Mouse (Mus musculus) heart, embryonic 13.5 days (tissue): Measurements from ENCODE around the gene Rfx4. TPM values are rescaled to one million over a fixed set of nuclear protein-coding genes. Genes with fewer than 3 reads are reported as not detected.

ENCODE experiments used
- ATAC-seq: fragments of 200-750 bp; cut with Nextera tagmentation; 2 replicates; pipeline ENCODE4 v1.8.0; 2017; ENCODE audit warnings: moderate TSS enrichment; ENCODE audit not compliant: insufficient number of reproducible peaks, low FRiP score, low TSS enrichment; ENCODE audit errors: extremely low read depth
- H3K27ac ChIP-seq: fragments of 300-500 bp; sonication (generic); replicated peaks from 2 replicates; pipeline ENCODE4 v1.5.1; 2015; ENCODE audit warnings: moderate library complexity, mild to moderate bottlenecking, inconsistent platforms
- H3K27me3 ChIP-seq: fragments of 300-500 bp; sonication (generic); replicated peaks from 2 replicates; pipeline ENCODE4 v1.6.1; 2015; ENCODE audit warnings: mild to moderate bottlenecking, inconsistent platforms
- H3K36me3 ChIP-seq: fragments of 300-500 bp; sonication (generic); 2 replicates; pipeline ENCODE4 v1.6.1; 2015; ENCODE audit warnings: mild to moderate bottlenecking, inconsistent platforms
- H3K4me1 ChIP-seq: fragments of 300-500 bp; sonication (generic); 2 replicates; pipeline ENCODE4 v1.6.1; 2015; ENCODE audit warnings: inconsistent platforms
- H3K4me2 ChIP-seq: fragments of 300-500 bp; sonication (generic); 2 replicates; pipeline ENCODE4 v1.6.1; 2015; ENCODE audit warnings: inconsistent platforms, mild to moderate bottlenecking, moderate library complexity
- H3K4me3 ChIP-seq: fragments of 300-500 bp; sonication (generic); 2 replicates; pipeline ENCODE4 v1.5.1; 2015; ENCODE audit warnings: moderate library complexity, mild to moderate bottlenecking, inconsistent platforms
- H3K9ac ChIP-seq: fragments of 300-500 bp; sonication (generic); 2 replicates; pipeline ENCODE4 v1.6.1; 2015; ENCODE audit warnings: inconsistent platforms, mild to moderate bottlenecking, moderate library complexity
- H3K9me3 ChIP-seq: fragments of 300-500 bp; sonication (generic); 2 replicates; pipeline ENCODE4 v1.6.1; 2016; ENCODE audit warnings: inconsistent platforms
- WGBS: fragments of 180-500 bp; shearing (Covaris S2); methylation state at CpG from one replicate; pipeline ENCODE4 v1.1.7; 2015; ENCODE audit warnings: mixed read lengths; 5-methylcytosine and 5-hydroxymethylcytosine counted together
- polyA plus RNA-seq: library from polyadenylated mRNA; unstranded; fragments of >200 nt; fragmentation: Nextera tagmentation; extraction: Ambion mirVana; gene quantifications from 2 replicates; pipeline ENCODE4 v1.2.1, GENCODE M21; 2015

Gene Rfx4
- polyA plus RNA-seq, 1 experiment from 2014 or later: not detected

GRCm38 (mm10) chr10:84879823-84880571 lies 124.1 kb downstream of the Rfx4 start:
- Histone ChIP-seq H3K27me3 (peaks cover 11% of the 10 kb centered on the region), H3K4me2 (no peak overlapping the region), H3K27ac (no peak overlapping the region), H3K9me3 (no peaks in the 10 kb centered on the region), H3K4me3 (no peak overlapping the region), H3K36me3 (no peaks in the 10 kb centered on the region), H3K4me1 (no peaks in the 10 kb centered on the region), H3K9ac (no peak overlapping the region)
- ATAC-seq: no peak
- WGBS: 77% methylated on average over 9 of the region's 9 CpGs

DNA sequence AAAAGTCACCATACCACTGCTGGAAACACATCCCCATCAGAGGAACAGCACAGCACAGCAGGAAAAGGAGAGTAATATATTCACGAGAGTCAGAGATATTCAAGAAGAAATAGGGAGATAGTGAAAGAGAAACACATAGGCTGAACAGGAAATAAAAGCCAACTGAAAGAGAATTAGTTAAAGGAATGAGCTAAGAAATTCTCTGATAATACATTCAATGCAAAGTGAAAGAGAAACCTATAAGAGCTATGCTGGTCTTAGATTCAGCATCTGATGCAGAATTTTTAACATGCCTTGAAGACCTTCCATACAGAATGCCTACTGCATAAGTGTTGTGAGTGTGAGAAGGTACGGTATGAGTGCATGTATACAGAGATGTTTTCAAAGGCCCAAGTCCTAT lies 126.7 kb downstream of the Rfx4 start:
- Histone ChIP-seq H3K27me3 (peaks cover 14% of the 10 kb centered on the region), H3K4me1 (no peaks in the 10 kb centered on the region), H3K36me3 (no peaks in the 10 kb centered on the region), H3K4me2 (no peak overlapping the region), H3K4me3 (no peak overlapping the region), H3K9me3 (no peaks in the 10 kb centered on the region), H3K27ac (no peak overlapping the region), H3K9ac (no peak overlapping the region)
- ATAC-seq: no peak
- WGBS: 59% methylated on average over 2 of the region's 2 CpGs

- Histone ChIP-seq H3K27me3 (peaks cover 18% of the 10 kb centered on the region; the same call in 1 of the 2 replicates), H3K27ac (no peak overlapping the region), H3K9me3 (no peaks in the 10 kb centered on the region), H3K9ac (no peak overlapping the region), H3K36me3 (no peaks in the 10 kb centered on the region), H3K4me2 (no peak overlapping the region), H3K4me3 (no peak overlapping the region), H3K4me1 (no peaks in the 10 kb centered on the region)
- ATAC-seq: no peak
- WGBS: 62% methylated on average over 5 of the region's 5 CpGs
Measured at GRCm38 (mm10) chr10:84885341-84885884, 129.6 kb downstream of the Rfx4 start.

- H3K4me3 ChIP-seq: no peak overlapping the region
- no peak for ATAC-seq
- peaks cover 18% of the 10 kb centered on the region; the same call in 1 of the 2 replicates for H3K27me3 ChIP-seq
- H3K4me1 ChIP-seq: no peaks in the 10 kb centered on the region
- H3K4me2 ChIP-seq: 0 out of 2 replicates have a peak overlapping the region, but pooled peaks have one; percentile 1
- H3K9ac ChIP-seq: no peak overlapping the region
- 30% methylated on average over 6 of the region's 6 CpGs for WGBS
- H3K27ac ChIP-seq: no peak overlapping the region
- H3K9me3 ChIP-seq: no peaks in the 10 kb centered on the region
- H3K36me3 ChIP-seq: no peaks in the 10 kb centered on the region
Measured at GRCm38 (mm10) chr10:84886221-84886627, 130.4 kb downstream of the Rfx4 start.

DNA sequence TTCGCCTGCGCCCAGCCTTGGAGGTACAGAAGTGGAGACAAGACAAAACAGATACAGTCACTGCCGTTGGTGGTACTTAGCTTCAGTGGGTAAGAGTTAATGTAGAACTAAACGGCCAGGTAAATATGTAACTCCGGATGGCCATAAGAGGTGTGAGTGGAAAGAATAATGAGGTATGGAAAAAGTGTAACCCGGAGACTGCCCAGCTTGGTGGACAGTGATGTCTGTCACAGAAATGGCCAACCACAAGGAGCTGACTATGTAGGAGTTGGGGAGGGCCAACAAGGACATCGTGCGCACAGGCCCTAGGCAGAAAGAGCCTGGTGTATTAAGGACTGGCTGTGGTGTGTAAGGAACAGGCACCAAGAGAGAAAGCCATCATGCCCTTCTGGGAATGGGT lies 130.9 kb downstream of the Rfx4 start:
- Histone ChIP-seq H3K4me2 (0 out of 2 replicates have a peak overlapping the region, but pooled peaks have one; percentile 1), H3K4me3 (no peak overlapping the region), H3K27me3 (peaks cover 18% of the 10 kb centered on the region; the same call in 1 of the 2 replicates), H3K9ac (no peak overlapping the region), H3K27ac (no peak overlapping the region), H3K9me3 (no peaks in the 10 kb centered on the region), H3K36me3 (no peaks in the 10 kb centered on the region), H3K4me1 (no peaks in the 10 kb centered on the region)
- WGBS: 75% methylated on average over 8 of the region's 8 CpGs
- ATAC-seq: no peak

DNA sequence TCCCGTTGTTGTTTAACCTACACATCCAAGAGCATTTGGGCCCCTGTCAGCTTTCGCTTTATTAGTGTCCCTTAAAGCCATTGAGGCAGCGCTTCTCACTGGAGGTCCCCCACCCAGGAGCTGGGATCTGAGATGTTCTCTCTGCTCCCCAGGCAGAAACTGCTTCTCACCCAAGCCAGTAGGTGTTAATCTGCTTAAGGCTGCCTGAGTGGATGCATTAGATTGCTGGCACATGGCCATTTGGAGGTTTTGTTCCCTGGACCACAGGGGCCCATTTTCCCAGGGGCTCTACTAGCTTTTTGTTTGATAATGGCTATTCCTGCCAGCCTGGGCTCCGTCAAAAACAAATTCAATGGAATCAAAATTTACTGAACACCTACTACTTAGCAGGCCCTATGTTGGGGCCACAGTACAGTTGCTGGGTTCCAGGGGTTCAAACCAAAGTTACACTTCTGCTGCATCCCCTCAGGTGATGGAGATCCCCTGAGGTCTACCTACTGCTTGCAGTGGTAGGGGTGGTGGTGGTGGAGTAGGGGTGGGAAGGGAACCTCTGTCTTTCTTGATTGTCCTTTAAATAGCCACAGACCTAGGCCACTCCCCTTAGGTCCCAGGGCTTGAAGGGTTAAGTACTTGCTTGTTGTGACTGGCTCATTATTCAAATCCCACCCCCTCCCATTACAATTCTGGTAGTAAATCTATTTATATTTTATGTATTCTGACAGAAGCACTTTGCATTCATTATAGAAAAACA lies 133.4 kb downstream of the Rfx4 start:
- Histone ChIP-seq H3K4me1 (no peaks in the 10 kb centered on the region), H3K4me2 (no peak overlapping the region), H3K9me3 (no peaks in the 10 kb centered on the region), H3K9ac (no peak overlapping the region), H3K4me3 (no peak overlapping the region), H3K27me3 (peaks cover 14% of the 10 kb centered on the region; the same call in 1 of the 2 replicates), H3K36me3 (no peaks in the 10 kb centered on the region), H3K27ac (no peak overlapping the region)
- no peak for ATAC-seq
- WGBS: 46% methylated on average over 4 of the region's 4 CpGs

DNA sequence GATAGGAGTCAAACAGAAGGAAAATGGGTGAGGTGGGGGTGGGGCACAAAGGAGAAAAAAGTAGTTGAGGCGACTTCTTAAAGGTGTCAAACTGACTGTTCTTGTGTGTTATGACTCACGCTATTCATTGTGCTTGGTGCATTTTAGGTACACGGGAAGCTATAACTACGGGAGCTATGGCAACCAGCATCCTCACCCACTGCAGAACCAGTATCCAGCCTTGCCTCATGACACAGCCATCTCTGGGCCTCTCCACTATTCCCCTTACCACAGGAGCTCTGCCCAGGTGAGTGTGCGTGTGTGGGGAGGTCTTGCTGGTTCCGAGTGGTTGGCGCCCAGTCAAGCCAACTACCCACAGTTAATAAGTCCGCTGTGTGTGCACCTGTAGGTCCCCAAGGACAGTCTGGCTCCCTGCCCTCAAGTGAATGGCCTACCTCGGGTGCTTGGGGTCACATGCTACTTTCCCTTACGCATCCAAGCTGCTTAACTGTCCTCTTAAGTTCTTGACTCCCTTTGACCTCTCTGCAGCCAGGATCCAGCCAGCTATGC lies 140.0 kb downstream of the Rfx4 start:
- peaks cover 17% of the 10 kb centered on the region for H3K4me1 ChIP-seq
- H3K9ac ChIP-seq: no peak overlapping the region
- ATAC-seq: no peak
- 84% methylated on average over 10 of the region's 10 CpGs for WGBS
- H3K36me3 ChIP-seq: no peaks in the 10 kb centered on the region
- H3K9me3 ChIP-seq: no peaks in the 10 kb centered on the region
- no peak overlapping the region for H3K27ac ChIP-seq
- H3K4me2 ChIP-seq: no peak overlapping the region
- H3K27me3 ChIP-seq: no peaks in the 10 kb centered on the region
- no peak overlapping the region for H3K4me3 ChIP-seq

DNA sequence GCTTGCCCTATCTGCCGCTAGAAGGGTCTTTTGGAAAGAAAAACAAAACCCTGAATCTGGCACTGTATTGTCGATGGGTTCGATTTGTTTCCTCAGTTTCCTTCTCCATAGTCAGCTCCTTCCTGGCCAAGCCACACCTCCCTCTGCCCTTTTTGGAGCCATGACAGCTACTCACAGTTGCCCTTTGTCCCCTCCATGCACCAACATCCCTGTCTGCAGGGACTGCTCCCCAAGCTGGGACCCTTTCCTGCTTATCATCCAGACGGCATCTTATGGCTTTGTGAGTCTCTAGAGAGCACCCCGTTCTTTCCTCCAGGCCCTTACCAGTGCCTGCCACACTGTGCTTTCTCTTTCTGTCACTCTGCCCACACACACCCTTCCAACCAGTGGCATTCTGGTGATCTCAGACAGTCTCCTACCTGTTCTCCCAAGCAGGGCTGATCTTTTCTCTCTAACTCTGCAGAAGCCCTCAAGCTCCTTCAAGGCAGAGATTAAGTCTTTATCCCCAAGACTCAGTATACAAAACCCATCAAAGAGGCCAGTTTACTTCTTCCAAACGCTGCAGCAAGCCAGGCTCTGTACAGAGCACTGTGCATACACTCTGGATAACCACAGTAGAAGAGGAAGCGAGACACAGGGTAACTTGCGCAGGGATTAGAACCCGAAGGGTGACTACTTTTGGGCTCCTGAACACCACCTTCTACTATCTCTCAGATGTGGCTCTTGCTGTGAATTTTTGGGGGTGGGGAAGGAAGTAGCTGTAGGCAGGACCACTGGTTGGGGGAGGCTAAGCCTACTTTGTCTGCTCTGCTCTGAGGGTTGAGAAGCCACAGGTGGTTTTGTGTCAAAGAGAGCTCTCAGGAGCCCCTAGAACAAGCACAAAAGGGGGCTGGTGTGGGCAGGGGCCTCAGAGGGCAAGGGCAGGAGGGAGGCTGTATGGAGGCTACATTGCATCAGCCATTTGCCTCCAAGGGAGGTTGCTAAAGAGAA lies 141.4 kb downstream of the Rfx4 start:
- Histone ChIP-seq H3K4me3 (no peak overlapping the region), H3K9me3 (no peaks in the 10 kb centered on the region), H3K9ac (no peak overlapping the region), H3K27me3 (no peaks in the 10 kb centered on the region), H3K4me2 (no peak overlapping the region), H3K36me3 (no peaks in the 10 kb centered on the region), H3K27ac (no peak overlapping the region), H3K4me1 (peaks cover 27% of the 10 kb centered on the region)
- ATAC-seq: no peak
- WGBS: 55% methylated on average over 9 of the region's 9 CpGs

DNA sequence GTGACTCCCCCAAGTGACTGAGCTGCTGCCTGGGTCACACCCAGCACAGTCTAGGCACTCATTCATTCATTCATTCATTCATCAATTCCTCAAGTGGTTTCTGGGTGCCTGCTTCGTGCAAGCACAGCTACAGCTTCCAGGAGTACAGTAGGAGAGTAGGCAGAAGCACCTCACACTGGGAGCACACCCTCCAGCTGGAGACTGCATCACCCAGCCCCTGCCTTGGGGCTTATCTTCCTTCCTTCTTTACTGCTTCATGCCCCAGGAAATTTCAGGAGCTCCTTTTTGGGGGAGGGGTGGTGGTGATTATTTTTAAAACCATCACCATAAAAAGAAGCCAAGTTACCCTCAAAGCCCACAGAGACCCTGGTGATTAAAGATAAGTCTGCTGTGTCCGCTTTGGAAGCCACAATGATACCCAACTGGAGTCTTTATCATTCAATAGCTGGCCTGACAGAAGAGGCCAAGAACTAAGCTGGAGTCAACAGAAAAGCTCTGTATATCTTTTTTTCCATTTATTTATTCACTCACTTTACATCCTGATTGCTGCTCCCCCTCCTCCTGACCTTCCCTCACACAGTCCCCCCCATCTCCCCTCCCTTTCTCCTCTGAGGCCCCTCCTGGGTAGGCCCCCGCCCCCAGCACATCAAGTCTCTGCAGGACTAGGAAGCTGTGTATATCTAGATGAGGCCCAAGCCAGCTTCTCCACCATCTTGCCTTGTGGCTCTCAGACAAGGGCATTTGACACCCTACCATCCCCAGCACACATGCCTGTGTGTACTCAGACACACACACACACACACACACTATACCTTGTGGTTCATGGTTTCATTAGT lies 142.5 kb downstream of the Rfx4 start:
- Histone ChIP-seq H3K27me3 (no peaks in the 10 kb centered on the region), H3K9me3 (no peaks in the 10 kb centered on the region), H3K4me1 (peaks cover 35% of the 10 kb centered on the region), H3K4me2 (no peak overlapping the region), H3K27ac (no peak overlapping the region), H3K9ac (no peak overlapping the region), H3K36me3 (no peaks in the 10 kb centered on the region), H3K4me3 (no peak overlapping the region)
- 49% methylated on average over 3 of the region's 3 CpGs for WGBS
- ATAC-seq: no peak

- ATAC-seq: no peak
- Histone ChIP-seq H3K27me3 (no peaks in the 10 kb centered on the region), H3K9ac (no peak overlapping the region), H3K36me3 (no peaks in the 10 kb centered on the region), H3K4me2 (no peak overlapping the region), H3K4me3 (no peak overlapping the region), H3K4me1 (peaks cover 42% of the 10 kb centered on the region), H3K27ac (no peak overlapping the region), H3K9me3 (no peaks in the 10 kb centered on the region)
- WGBS: 62% methylated on average over 5 of the region's 5 CpGs
Measured at GRCm38 (mm10) chr10:84901676-84902075, 145.8 kb downstream of the Rfx4 start.
